Mouse (Mus musculus): ENCODE measurements around the gene Igf1.

Igf1 gene

GRCm38 (mm10) chr10:87898826-87899225 is 40.8 kb downstream of the Igf1 start:
- no peak for DNase-seq

DNA sequence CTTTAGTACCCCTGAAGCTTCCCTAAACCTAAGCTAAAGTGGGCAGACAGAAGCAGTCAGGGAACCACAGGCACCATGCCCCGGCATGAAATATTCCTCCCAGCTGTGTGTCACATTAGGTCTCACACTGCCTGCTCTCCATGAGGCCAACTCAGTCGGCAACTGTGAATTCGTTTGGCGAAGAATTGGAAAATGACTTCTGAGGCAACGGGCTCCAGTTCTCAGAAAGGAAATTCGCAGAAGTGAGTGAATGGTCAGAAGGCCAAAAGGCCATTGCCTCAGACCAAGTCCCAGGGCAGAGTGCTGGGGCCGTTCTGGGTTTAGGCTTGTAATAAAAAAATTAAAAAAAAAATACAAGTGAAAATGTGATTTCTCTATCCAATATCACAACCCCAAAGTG is 43.9 kb downstream of the Igf1 start:
- DNase-seq = no peak

GRCm38 (mm10) chr10:87904324-87904723 is 46.3 kb downstream of the Igf1 start:
- DNase-seq = peak; percentile 46 to 50

- DNase-seq = no peak
Observed at GRCm38 (mm10) chr10:87905087-87905486, 47.0 kb downstream of the Igf1 start.

GRCm38 (mm10) chr10:87906121-87906520 is 48.1 kb downstream of the Igf1 start:
- no peak for DNase-seq

GRCm38 (mm10) chr10:87906757-87907307 is 48.8 kb downstream of the Igf1 start:
- DNase-seq = no peak

GRCm38 (mm10) chr10:87913852-87914251 is 55.8 kb downstream of the Igf1 start:
- no peak for DNase-seq

GRCm38 (mm10) chr10:87914932-87915331 is 56.9 kb downstream of the Igf1 start:
- no peak for DNase-seq

GRCm38 (mm10) chr10:87915782-87916181 is 57.7 kb downstream of the Igf1 start:
- DNase-seq = no peak

GRCm38 (mm10) chr10:87922263-87922662 is 64.2 kb downstream of the Igf1 start:
- no peak for DNase-seq

- DNase-seq = no peak
Observed at GRCm38 (mm10) chr10:87926564-87926963, 68.5 kb downstream of the Igf1 start.

GRCm38 (mm10) chr10:87927131-87927609 is 69.1 kb downstream of the Igf1 start:
- DNase-seq = peak; percentile 32 to 33

- no peak for DNase-seq
Observed at GRCm38 (mm10) chr10:87948192-87948591, 90.1 kb downstream of the Igf1 start.

GRCm38 (mm10) chr10:87971536-87971935 is 113.5 kb downstream of the Igf1 start:
- peak; percentile 2 to 4 for DNase-seq

DNA sequence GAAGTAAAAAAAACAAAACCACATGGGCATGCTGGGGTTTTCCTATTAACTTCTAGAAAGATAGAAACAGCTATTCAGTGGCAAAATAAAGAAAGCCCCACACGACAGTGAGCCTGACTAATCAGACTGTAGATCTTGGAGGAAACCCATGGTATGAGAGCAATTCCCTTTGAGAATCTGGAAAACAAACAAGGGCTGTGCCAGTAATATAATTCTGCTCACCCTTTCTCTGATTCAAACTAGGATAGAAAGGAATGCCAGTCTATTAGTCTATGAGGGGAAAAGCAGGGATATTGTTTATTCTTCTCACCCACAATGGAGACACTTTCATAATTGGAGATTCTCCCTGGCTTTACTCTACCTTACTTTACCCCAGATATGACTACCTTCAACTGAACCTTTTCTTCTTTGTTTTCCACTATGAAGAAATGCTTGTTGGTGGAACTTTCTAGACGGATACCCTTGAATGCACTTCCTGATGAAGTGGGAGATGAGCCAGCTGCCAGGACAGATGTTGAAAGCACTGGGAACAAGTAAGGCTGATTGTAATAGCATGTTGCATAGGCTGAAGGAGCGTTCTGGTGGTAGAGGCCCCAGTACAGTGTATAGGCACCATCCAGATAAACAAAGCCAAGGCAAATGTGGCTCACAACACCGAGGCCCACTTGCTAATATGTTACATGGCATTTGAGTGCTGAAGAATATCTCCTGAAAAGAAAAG is 116.0 kb downstream of the Igf1 start:
- DNase-seq = no peak

- DNase-seq = no peak
Observed at GRCm38 (mm10) chr10:87985375-87985774, 127.3 kb downstream of the Igf1 start.

DNA sequence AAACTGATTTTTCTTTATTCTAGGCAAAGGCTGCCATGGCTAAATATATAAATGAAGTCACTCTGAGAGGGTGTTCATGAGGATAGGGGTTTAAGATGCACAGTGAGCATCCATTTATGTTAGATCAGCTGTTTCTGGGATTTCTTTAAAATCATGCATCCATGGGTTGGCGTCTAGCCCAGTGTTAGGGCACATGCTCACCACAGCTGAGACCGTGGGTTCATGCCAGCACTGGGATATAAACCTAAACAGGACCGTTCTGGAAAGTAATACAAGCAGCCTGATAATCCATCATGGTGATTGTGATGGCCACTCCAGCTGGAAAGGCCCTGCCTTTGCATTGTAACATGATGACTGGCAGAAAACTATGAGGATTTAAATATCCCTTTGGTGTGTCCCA is 128.1 kb downstream of the Igf1 start:
- DNase-seq = peak; percentile 58 to 68

Data from cerebellum, postnatal 10 days (tissue).